16 mouse cellular contexts compared by ENCODE assay signal in genomic region chr5:130310077-130310476, GRCm38 (mm10). TPM values are rescaled to one million over a fixed set of nuclear protein-coding genes. Genes with fewer than 3 reads are reported as not detected.
DNase-seq lines count a peak whose midpoint lies in the region; ATAC-seq and TF ChIP-seq lines count a peak whose summit lies in the region.
"Had no signal": no experiment of that assay in that cellular context is flagged by ENCODE, and none has a peak within 500 bp of the region (broad histone marks: within the 10 kb centered on the region; RNA-seq: fewer than 3 reads in every experiment).

No protein-coding gene starts in this region.

- H3K9ac ChIP-seq in kidney, embryonic 16.5 days (replicated peaks; ENCODE audit: low read length), result no peak overlapping the region
- no peak overlapping the region for H3K9ac ChIP-seq in lung, postnatal 0 days (replicated peaks; ENCODE audit: low read depth)
- H3K9ac ChIP-seq: hindbrain, embryonic 14.5 days; midbrain, embryonic 13.5 days had no signal

- no peak for TF ChIP-seq EP300 in lung, postnatal 0 days (IDR thresholded peaks at IDR 0.05)

- TF ChIP-seq POLR2A in kidney, adult 2 months (IDR thresholded peaks at IDR 0.05; ENCODE audit: low read depth, low read length), result no peak

- no peak for DNase-seq in kidney, adult 2 months
- no peak for DNase-seq in lung, postnatal 0 days (ENCODE audit: low spot score)
- no peak for DNase-seq in lung, postnatal 4 days
- DNase-seq in G1E (ENCODE audit: low spot score), result no peak
- DNase-seq in embryo, embryonic 10.5 days (ENCODE audit: low spot score), result no peak
- no peak for DNase-seq in thymus, adult 18-20 months
- DNase-seq: cerebellum, adult 9-11 months; heart, postnatal 10 days; lung, postnatal 36 days; thymus, adult 2 months had no signal

- H3K9me3 ChIP-seq in kidney, embryonic 16.5 days (ENCODE audit: low read length), result no peaks in the 10 kb centered on the region
- H3K9me3 ChIP-seq in lung, postnatal 0 days (ENCODE audit: low read length), result no peaks in the 10 kb centered on the region
- H3K9me3 ChIP-seq in G1E (replicated peaks), result no peaks in the 10 kb centered on the region
- H3K9me3 ChIP-seq: midbrain, embryonic 13.5 days had no signal

- no peak overlapping the region for H3K27ac ChIP-seq in kidney, adult 2 months (ENCODE audit: insufficient read depth, low read depth, low read length)
- no peak overlapping the region for H3K27ac ChIP-seq in kidney, embryonic 16.5 days (ENCODE audit: low read length)
- no peak overlapping the region for H3K27ac ChIP-seq in lung, postnatal 0 days (ENCODE audit: low read length)
- H3K27ac ChIP-seq: hindbrain, embryonic 14.5 days; midbrain, embryonic 13.5 days had no signal

- no peaks in the 10 kb centered on the region for H3K4me1 ChIP-seq in kidney, adult 2 months (ENCODE audit: control insufficient read depth, insufficient read depth, low read length)
- H3K4me1 ChIP-seq in kidney, embryonic 16.5 days (ENCODE audit: insufficient read depth, low read length), result no peaks in the 10 kb centered on the region
- H3K4me1 ChIP-seq in lung, postnatal 0 days (ENCODE audit: insufficient read depth, low read depth, low read length), result no peaks in the 10 kb centered on the region
- peaks cover 3% of the 10 kb centered on the region; the same call in 1 of the 2 replicates for H3K4me1 ChIP-seq in G1E (ENCODE audit: insufficient read depth, low read depth, low read length)
- H3K4me1 ChIP-seq: midbrain, embryonic 13.5 days had no signal

- over 99% methylated on average over 4 of the region's 4 CpGs for WGBS in kidney, adult 2 months
- WGBS in kidney, embryonic 16.5 days, result 95% methylated on average over 4 of the region's 4 CpGs
- 94% methylated on average over 4 of the region's 4 CpGs for WGBS in lung, postnatal 0 days

- no peaks in the 10 kb centered on the region for H3K27me3 ChIP-seq in kidney, adult 2 months (replicated peaks; ENCODE audit: control insufficient read depth, insufficient read depth, low read length)
- no peaks in the 10 kb centered on the region for H3K27me3 ChIP-seq in kidney, embryonic 16.5 days (ENCODE audit: insufficient read depth, low read length)
- H3K27me3 ChIP-seq in lung, postnatal 0 days (replicated peaks; ENCODE audit: insufficient read depth, low read length), result no peaks in the 10 kb centered on the region
- H3K27me3 ChIP-seq in G1E (ENCODE audit: insufficient read depth, low read length), result no peaks in the 10 kb centered on the region
- H3K27me3 ChIP-seq: midbrain, embryonic 13.5 days had no signal

- 0 out of 2 replicates have a peak, but pooled peaks have one; percentile 19 for TF ChIP-seq CTCF in kidney, adult 2 months (conservative IDR thresholded peaks at IDR 0.05; ENCODE audit: insufficient read depth, insufficient read length, low read depth, low read length)
- TF ChIP-seq CTCF in lung, postnatal 0 days (IDR thresholded peaks at IDR 0.05), result peak; percentile 39
- 0 out of 2 replicates have a peak, but pooled peaks have one; percentile 3 for TF ChIP-seq CTCF in G1E (IDR thresholded peaks at IDR 0.05; ENCODE audit: low read depth, low read length)

- no peak overlapping the region for H3K4me2 ChIP-seq in kidney, embryonic 16.5 days (replicated peaks; ENCODE audit: low read depth, low read length)
- no peak overlapping the region for H3K4me2 ChIP-seq in lung, postnatal 0 days (replicated peaks; ENCODE audit: low read depth, low read length)
- H3K4me2 ChIP-seq: hindbrain, embryonic 14.5 days; midbrain, embryonic 13.5 days had no signal

- H3K36me3 ChIP-seq in kidney, adult 2 months (ENCODE audit: control insufficient read depth, insufficient read depth, low read length), result no peaks in the 10 kb centered on the region
- H3K36me3 ChIP-seq in kidney, embryonic 16.5 days (ENCODE audit: insufficient read depth, low read length), result peaks cover 19% of the 10 kb centered on the region
- no peaks in the 10 kb centered on the region for H3K36me3 ChIP-seq in lung, postnatal 0 days (ENCODE audit: insufficient read depth, low read length)
- H3K36me3 ChIP-seq in G1E (replicated peaks), result peaks cover 73% of the 10 kb centered on the region

- no peak for ATAC-seq in kidney, embryonic 16.5 days (ENCODE audit: low FRiP score, low TSS enrichment)
- no peak for ATAC-seq in lung, postnatal 0 days
- ATAC-seq in G1E (ENCODE audit: extremely low read depth, insufficient number of reproducible peaks, low FRiP score, poor library complexity, severe bottlenecking), result no peak
- ATAC-seq in erythroblast, adult 5-6 weeks (replicated peaks; ENCODE audit: low FRiP score, poor library complexity, severe bottlenecking), result peak; percentile 60; the same call in 1 of the 2 replicates
- ATAC-seq: forebrain, embryonic 16.5 days; midbrain, embryonic 13.5 days had no signal

- H3K4me3 ChIP-seq in kidney, adult 2 months (ENCODE audit: insufficient read depth, low read depth, low read length), result no peak overlapping the region
- H3K4me3 ChIP-seq in kidney, embryonic 16.5 days (ENCODE audit: low read length), result no peak overlapping the region
- H3K4me3 ChIP-seq in lung, postnatal 0 days (ENCODE audit: low read depth, low read length), result no peak overlapping the region
- no peak overlapping the region for H3K4me3 ChIP-seq in G1E (ENCODE audit: low read depth, low read length)
- H3K4me3 ChIP-seq: midbrain, embryonic 13.5 days had no signal

RNA-seq across cellular contexts. Expression of gene Tyw1, which starts 54.7 kb away (rescaled TPM):
- 12.1 and 12.7 TPM in 2 replicates for polyA plus RNA-seq in kidney, adult 2 months (2012; rRNA removed)
- polyA plus RNA-seq in kidney, embryonic 16.5 days (2015; fragmentation: Nextera tagmentation; extraction: Ambion mirVana), result 30.2 and 34.1 TPM in 2 replicates
- 16.1 and 16.5 TPM in 2 replicates for polyA plus RNA-seq in lung, postnatal 0 days (2015; fragmentation: Nextera tagmentation; extraction: Ambion mirVana)
- total RNA-seq in G1E (2014; fragmentation: Nextera tagmentation) (27.2 and 29.0 TPM in 2 replicates), G1E (2017) (26.3 and 26.7 TPM in 2 replicates)
- 6.5 and 6.7 TPM in 2 replicates for polyA plus RNA-seq in G1E (2012)
- total RNA-seq in erythroblast, adult 5-6 weeks (2015; ENCODE audit: low replicate concordance), result 2.9 and 5.6 TPM in 2 replicates
- total RNA-seq in erythroblast, adult 5-6 weeks (2017; ENCODE audit: low replicate concordance), result 9.2 and 9.8 TPM in 2 replicates

RNA-seq across cellular contexts. Expression of gene Sbds, which starts 54.7 kb away (rescaled TPM):
- 33.7 and 40.7 TPM in 2 replicates for polyA plus RNA-seq in kidney, adult 2 months (2012; rRNA removed)
- 72.2 and 77.6 TPM in 2 replicates for polyA plus RNA-seq in kidney, embryonic 16.5 days (2015; fragmentation: Nextera tagmentation; extraction: Ambion mirVana)
- 94.8 and 97.5 TPM in 2 replicates for polyA plus RNA-seq in lung, postnatal 0 days (2015; fragmentation: Nextera tagmentation; extraction: Ambion mirVana)
- total RNA-seq in G1E (2014; fragmentation: Nextera tagmentation), result 112 and 123 TPM in 2 replicates
- total RNA-seq in G1E (2017), result 76.1 and 91.8 TPM in 2 replicates
- polyA plus RNA-seq in G1E (2012), result 18.9 and 28.1 TPM in 2 replicates
- 16.7 and 22.1 TPM in 2 replicates for total RNA-seq in erythroblast, adult 5-6 weeks (2015; ENCODE audit: low replicate concordance)
- 46.2 and 73.7 TPM in 2 replicates for total RNA-seq in erythroblast, adult 5-6 weeks (2017; ENCODE audit: low replicate concordance)

RNA-seq across cellular contexts. Expression of gene Caln1, which starts 59.2 kb away (rescaled TPM):
- polyA plus RNA-seq in kidney, adult 2 months (2012; rRNA removed), result 0.02 and 0.04 TPM in 2 replicates
- polyA plus RNA-seq in kidney, embryonic 16.5 days (2015; fragmentation: Nextera tagmentation; extraction: Ambion mirVana), result 0.28 and 0.95 TPM in 2 replicates
- not detected in 2 replicates for polyA plus RNA-seq in lung, postnatal 0 days (2015; fragmentation: Nextera tagmentation; extraction: Ambion mirVana)
- total RNA-seq in G1E (2014; fragmentation: Nextera tagmentation) (not detected in 2 replicates), G1E (2017) (0.06 and 0.11 TPM in 2 replicates)
- not detected in 2 replicates for polyA plus RNA-seq in G1E (2012)
- not detected in 2 replicates for total RNA-seq in erythroblast, adult 5-6 weeks (2015; ENCODE audit: low replicate concordance)
- not detected in 2 replicates for total RNA-seq in erythroblast, adult 5-6 weeks (2017; ENCODE audit: low replicate concordance)
- total RNA-seq: gastrocnemius, adult 18-20 months had no signal
